Mouse (Mus musculus): ENCODE measurements at regions not wholly inside any gene's neighbourhood (a gene's known extent, or its start where the extent isn't known, plus 50 kb on each side); places are given as distances from the start of the nearest gene placed in this dataset.

GRCm38 (mm10) chr9:83299623-83300022 lies 141.3 kb downstream of the Lca5 start:
- no peak for TF ChIP-seq GATA1 (IDR thresholded peaks at IDR 0.05; ENCODE audit: low read length)
- TF ChIP-seq TAL1 (IDR thresholded peaks at IDR 0.05; ENCODE audit: low read length): no peak
